Mouse (Mus musculus) embryonic stem cell, embryonic (primary cell): ENCODE data around the gene Cbl.
"Not testable (repeated sequence)": the region's sequence is repeated elsewhere in the genome, so short reads cannot be mapped to it uniquely, and the experiment has no call there.

Experiments used
- CTCF ChIA-PET, 4 experiments: fragments of 300-600 bp in 2 of 4; fragments of 350-600 bp in 2 of 4; sonication (Branson Sonifier 250); formaldehyde crosslinking; loops; one replicate each; lab custom pipeline; 2022; ENCODE audit warnings: inconsistent platforms in 2 of 4; lab: Charles Lee
- POLR2A ChIA-PET, 4 experiments: fragments of 300-600 bp in 2 of 4; fragments of 350-600 bp in 2 of 4; sonication (Branson Sonifier 250); formaldehyde crosslinking; loops; one replicate each; lab custom pipeline; 2022; ENCODE audit warnings: antibody characterized with exemption in 4 of 4, inconsistent platforms in 1 of 4; lab: Charles Lee

Gene Cbl

DNA sequence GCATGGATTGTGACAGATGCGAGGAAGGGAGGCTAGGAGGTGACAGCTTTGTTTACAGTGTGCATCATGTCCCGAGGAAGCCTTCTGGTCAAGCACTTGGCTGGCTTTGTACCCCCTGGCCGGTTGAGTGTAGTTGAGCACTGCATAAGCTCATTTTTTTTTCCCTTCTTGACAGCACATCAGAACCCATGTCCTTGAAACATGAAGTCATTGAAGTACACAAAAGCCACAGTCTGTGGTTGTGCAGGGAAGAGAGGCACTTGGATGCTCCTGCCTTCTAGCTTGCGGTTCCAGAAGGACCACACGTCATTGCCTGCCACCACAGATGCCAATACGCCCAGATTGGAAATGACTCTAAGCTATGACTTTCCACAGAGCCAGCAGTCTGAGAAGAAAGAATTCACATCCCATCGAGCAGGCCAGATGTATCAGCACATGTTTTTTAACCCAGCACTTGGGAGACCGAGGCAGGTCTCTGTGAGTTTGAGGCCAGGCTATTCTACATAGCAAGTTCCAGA, 113.8 kb downstream of the Cbl start:
- CTCF ChIA-PET = interaction anchor here (0.6 to 3.2 kb wide), 27 partner anchors 8 to 527 kb away, joined by 3 to 27 read pairs (median 4); partner anchors contain the start of genes C1qtnf5 (in 1 of the 4), Cbl (in 1 of the 4), Hyou1 (in 1 of the 4) and Nlrx1 (in 1 of the 4)
- POLR2A ChIA-PET = interaction anchor here in 2 of 4 experiments (1.0 to 1.7 kb wide), 9 partner anchors 9 to 334 kb away, joined by 3 to 6 read pairs (median 3); partner anchors contain the start of genes H2afx (in 1 of the 2) and Upk2 (in 1 of the 2)

DNA sequence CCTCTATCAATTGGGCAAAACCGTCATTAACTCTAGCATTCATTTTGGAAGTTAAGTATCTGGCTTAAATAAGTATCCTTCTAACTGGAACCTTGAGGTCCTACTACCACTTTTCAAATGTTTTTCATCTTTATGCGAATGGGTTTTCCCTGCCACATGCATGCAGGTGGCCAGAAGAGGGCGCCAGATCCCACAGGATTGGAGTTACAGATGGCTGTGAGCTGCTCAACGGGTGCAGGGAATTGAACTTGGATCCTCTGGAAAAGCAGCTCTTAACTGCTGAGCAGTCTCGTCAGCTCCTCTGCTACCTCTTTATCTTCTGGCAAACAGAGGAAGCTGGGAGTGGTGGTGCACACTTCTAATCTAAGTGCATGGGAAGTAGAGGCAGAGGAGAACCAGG, 114.8 kb downstream of the Cbl start:
- ChIA-PET CTCF (interaction anchor here (0.6 to 3.2 kb wide), 43 partner anchors 8 to 1601 kb away, joined by 3 to 27 read pairs (median 4); partner anchors contain the start of genes Usp2 (in 2 of the 4), C1qtnf5 (in 1 of the 4), Cbl (in 1 of the 4) and Hyou1 (in 1 of the 4)), POLR2A (interaction anchor here in 3 of 4 experiments (0.7 to 1.7 kb wide), 10 partner anchors 10 to 536 kb away, joined by 3 to 6 read pairs (median 3); partner anchors contain the start of genes H2afx (in 1 of the 3), Upk2 (in 1 of the 3) and Vps11 (in 1 of the 3))

DNA sequence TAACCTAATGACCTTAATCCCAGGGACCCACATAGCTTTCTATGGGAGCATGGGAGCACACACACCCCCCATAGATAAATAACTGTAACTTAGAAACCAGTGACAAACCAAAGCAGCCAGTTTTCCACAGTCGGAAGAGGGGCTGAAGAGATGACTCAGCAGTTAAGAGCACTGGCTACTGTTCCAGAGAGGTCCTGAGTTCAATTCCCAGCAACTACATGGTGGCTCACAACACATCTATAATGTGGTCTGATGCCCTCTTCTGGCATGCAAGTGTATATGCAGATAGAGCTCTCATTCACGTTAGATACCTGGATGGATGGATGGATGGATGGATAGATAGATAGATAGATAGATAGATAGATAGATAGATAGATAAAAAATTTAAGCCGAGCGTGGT, 117.7 kb downstream of the Cbl start:
- ChIA-PET CTCF (interaction anchor here (0.5 to 5.2 kb wide), 60 partner anchors 8 to 886 kb away, joined by 3 to 50 read pairs (median 4); partner anchors contain the start of genes C1qtnf5 (in 3 of the 4), Cbl (in 2 of the 4), Mfrp (in 2 of the 4) and Usp2 (in 2 of the 4)), POLR2A (interaction anchor here (0.6 to 2.4 kb wide), 20 partner anchors 10 to 303 kb away, joined by 3 to 8 read pairs (median 4); partner anchors contain the start of genes Cbl (in 1 of the 4), H2afx (in 1 of the 4), Hyou1 (in 1 of the 4) and Mcam (in 1 of the 4))

GRCm38 (mm10) chr9:44115599-44115998, 118.2 kb downstream of the Cbl start:
- ChIA-PET CTCF (interaction anchor here (0.5 to 5.2 kb wide), 51 partner anchors 8 to 885 kb away, joined by 3 to 50 read pairs (median 4); partner anchors contain the start of genes C1qtnf5 (in 3 of the 4), Cbl (in 2 of the 4), Usp2 (in 2 of the 4) and Hinfp (in 1 of the 4)), POLR2A (interaction anchor here in 3 of 4 experiments (0.6 to 2.4 kb wide), 16 partner anchors 11 to 1223 kb away, joined by 3 to 8 read pairs (median 4); partner anchors contain the start of genes Cbl (in 1 of the 3), H2afx (in 1 of the 3), Hyou1 (in 1 of the 3) and Mcam (in 1 of the 3))

DNA sequence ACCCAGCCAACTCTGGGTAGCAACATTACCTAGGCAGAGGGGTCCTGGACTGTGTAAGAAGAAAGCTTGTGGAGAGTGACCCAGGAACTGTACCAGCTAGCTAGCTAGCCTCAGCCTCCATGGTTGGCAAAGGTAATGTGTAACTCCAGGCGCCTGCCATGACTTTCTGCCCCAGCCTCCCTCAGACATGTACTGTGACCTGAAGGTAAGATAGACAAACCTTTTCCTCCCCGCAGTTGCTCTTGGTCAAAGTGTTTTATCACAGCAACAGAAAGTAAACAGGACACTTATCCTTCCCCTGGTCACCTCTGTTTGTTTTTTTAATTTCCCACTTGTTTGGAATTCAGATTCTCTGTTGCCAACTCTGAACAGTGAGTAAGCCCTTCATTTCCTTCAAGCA, 119.4 kb downstream of the Cbl start:
- POLR2A ChIA-PET = interaction anchor here (0.6 to 2.4 kb wide), 24 partner anchors 10 to 986 kb away, joined by 3 to 11 read pairs (median 4); partner anchors contain the start of genes H2afx (in 3 of the 4), Cbl (in 2 of the 4) and Vps11 (in 1 of the 4)
- CTCF ChIA-PET = interaction anchor here (0.6 to 5.2 kb wide), 12 partner anchors 10 to 130 kb away, joined by 3 to 50 read pairs (median 4); partner anchors contain the start of gene Cbl (in 1 of the 4)

GRCm38 (mm10) chr9:44113105-44113789, 120.6 kb downstream of the Cbl start, which contains the start of the genes Gm49380 and Rnf26:
Gm49380 (minus strand) TSS chr9:44113500.
Rnf26 (minus strand) TSS chr9:44113517.
- CTCF ChIA-PET = interaction anchor here (0.6 to 5.2 kb wide), 6 partner anchors 11 to 340 kb away, joined by 3 to 50 read pairs (median 4); no protein-coding TSS in a partner anchor
- POLR2A ChIA-PET = interaction anchor here in 3 of 4 experiments (0.8 to 2.0 kb wide), 22 partner anchors 9 to 248 kb away, joined by 3 to 11 read pairs (median 4); partner anchors contain the start of genes Cbl (in 2 of the 3), H2afx (in 2 of the 3) and Vps11 (in 2 of the 3)

DNA sequence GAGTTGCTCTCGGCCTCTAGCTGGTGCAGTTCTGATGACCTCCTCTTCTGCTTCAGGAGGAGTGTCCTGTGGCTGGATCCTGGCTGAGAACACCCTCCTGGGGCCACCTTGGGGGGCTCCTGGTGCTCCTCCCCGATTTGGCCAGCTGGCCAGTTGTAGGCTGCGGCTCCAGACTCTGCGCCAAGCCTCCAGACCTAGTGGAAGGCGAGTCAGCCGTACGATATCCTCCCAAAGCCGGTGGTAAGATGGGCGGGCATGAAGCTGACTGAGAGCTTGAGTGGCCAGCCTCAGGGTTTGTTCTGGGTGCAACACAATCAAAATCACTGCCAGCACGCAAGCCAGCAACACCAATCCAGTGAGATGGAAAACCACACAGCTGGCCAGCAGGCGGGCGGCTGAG, 121.9 kb downstream of the Cbl start:
- CTCF ChIA-PET, POLR2A ChIA-PET: not testable (repeated sequence)

GRCm38 (mm10) chr9:44109360-44110095, 124.3 kb downstream of the Cbl start:
- ChIA-PET POLR2A (interaction anchor here in 3 of 4 experiments (0.6 to 3.2 kb wide), 33 partner anchors 8 to 575 kb away, joined by 3 to 10 read pairs (median 3); partner anchors contain the start of genes H2afx (in 2 of the 3), Bcl9l (in 1 of the 3), Cbl (in 1 of the 3) and Trappc4 (in 1 of the 3)), CTCF (interaction anchor here (0.5 to 5.6 kb wide), 68 partner anchors 8 to 512 kb away, joined by 3 to 42 read pairs (median 5); partner anchors contain the start of genes Cbl (in 1 of the 4), Ccdc84 (in 1 of the 4), Hmbs (in 1 of the 4) and Mcam (in 1 of the 4))

DNA sequence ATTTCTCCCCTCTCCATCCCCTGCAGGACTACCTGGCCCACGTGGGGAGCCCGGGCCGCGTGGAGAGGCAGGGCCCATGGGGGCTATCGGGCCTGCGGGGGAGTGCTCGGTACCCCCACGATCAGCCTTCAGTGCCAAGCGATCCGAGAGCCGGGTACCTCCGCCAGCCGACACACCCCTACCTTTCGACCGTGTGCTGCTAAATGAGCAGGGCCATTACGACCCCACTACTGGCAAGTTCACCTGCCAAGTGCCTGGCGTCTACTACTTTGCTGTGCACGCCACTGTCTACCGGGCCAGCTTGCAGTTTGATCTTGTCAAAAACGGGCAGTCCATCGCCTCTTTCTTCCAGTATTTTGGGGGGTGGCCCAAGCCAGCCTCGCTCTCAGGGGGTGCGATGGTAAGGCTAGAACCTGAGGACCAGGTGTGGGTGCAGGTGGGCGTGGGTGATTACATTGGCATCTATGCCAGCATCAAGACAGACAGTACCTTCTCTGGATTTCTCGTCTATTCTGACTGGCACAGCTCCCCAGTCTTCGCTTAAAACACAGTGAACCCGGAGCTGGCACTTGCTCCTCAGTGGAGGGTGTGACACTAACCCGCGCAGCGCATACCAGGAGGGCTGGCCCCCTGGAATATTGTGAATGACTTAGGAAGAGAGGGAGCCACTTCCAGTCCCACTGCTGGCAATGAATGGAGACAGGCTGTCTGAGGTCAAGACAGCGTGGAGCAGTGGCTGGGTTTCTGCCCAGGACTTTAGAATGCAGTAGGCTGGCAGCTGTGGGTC, 125.4 kb downstream of the Cbl start:
- ChIA-PET POLR2A (interaction anchor here in 3 of 4 experiments (0.9 to 3.2 kb wide), 19 partner anchors 8 to 245 kb away, joined by 3 to 10 read pairs (median 3); partner anchors contain the start of genes Cbl (in 1 of the 3) and H2afx (in 1 of the 3)), CTCF (interaction anchor here (0.5 to 5.6 kb wide), 56 partner anchors 8 to 513 kb away, joined by 3 to 42 read pairs (median 5); partner anchors contain the start of genes Cbl (in 1 of the 4), Ccdc84 (in 1 of the 4), Hmbs (in 1 of the 4) and Mcam (in 1 of the 4))

DNA sequence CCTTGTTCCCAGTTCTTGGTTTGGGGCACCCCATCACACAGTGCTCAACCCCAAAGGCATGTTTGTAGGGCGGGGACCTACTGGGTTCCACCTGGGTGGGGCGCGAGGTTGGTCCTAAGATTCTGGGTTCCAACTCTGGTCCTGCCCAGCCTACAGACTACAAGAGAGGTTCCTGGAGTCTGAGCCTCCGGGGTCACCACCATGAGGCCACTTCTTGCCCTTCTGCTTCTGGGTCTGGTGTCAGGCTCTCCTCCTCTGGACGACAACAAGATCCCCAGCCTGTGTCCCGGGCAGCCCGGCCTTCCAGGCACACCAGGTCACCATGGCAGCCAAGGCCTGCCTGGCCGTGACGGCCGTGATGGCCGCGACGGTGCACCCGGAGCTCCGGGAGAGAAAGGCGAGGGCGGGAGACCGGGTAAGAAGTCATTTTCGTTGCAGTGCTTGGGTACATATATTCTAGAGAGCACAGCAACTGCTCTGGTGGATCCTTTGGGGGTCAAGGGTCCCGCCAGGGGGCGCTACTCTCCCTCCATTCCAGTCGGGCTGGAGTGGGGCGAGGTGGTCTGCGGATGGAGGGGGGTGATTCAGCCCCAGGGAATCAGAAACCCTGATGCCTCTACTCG, 126.2 kb downstream of the Cbl start:
- POLR2A ChIA-PET = interaction anchor here in 1 of 4 experiments (0.6 to 3.2 kb wide), 6 partner anchors 10 to 1855 kb away, joined by 3 to 10 read pairs (median 4); partner anchors contain the start of gene H2afx
- CTCF ChIA-PET = interaction anchor here (0.7 to 5.6 kb wide), 13 partner anchors 8 to 313 kb away, joined by 3 to 35 read pairs (median 4); no protein-coding TSS in a partner anchor

- CTCF ChIA-PET = interaction anchor here (0.5 to 5.6 kb wide), 15 partner anchors 9 to 325 kb away, joined by 3 to 27 read pairs (median 4); no protein-coding TSS in a partner anchor
- POLR2A ChIA-PET = interaction anchor here in 2 of 4 experiments (0.6 to 1.6 kb wide), 8 partner anchors 9 to 1856 kb away, joined by 3 to 6 read pairs (median 4); partner anchors contain the start of genes Abcg4 (in 1 of the 2) and H2afx (in 1 of the 2)
These were observed 126.7 kb downstream of the Cbl start, which contains the start of gene C1qtnf5 for GRCm38 (mm10) chr9:44107110-44107509. C1qtnf5 (plus strand) TSS chr9:44107245.

DNA sequence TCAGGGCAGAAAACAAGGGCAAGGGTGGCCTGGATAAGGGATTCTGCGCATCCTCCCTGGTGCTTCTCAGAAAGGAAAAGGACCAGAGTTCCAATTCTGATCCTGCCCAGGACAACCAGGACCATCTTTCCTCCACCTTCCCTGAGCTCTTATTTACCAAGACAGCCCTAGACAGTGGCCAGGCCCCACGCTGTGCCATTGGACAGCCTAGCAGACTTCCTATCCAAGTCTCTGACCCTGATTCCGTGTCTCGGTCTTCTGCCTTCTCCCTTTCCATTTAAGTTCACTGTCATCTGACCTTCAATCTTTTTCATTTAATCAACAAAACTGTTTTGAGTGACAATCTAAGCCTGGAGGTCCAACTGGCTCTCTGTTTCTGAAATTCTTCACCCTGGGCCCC, 127.3 kb downstream of the Cbl start:
- CTCF ChIA-PET = interaction anchor here (0.5 to 5.6 kb wide), 14 partner anchors 9 to 325 kb away, joined by 3 to 27 read pairs (median 4); no protein-coding TSS in a partner anchor
- POLR2A ChIA-PET = interaction anchor here in 3 of 4 experiments (0.6 to 1.4 kb wide), 9 partner anchors 10 to 1856 kb away, joined by 3 to 6 read pairs (median 3); partner anchors contain the start of genes Abcg4 (in 1 of the 3) and H2afx (in 1 of the 3)

- ChIA-PET POLR2A (interaction anchor here in 2 of 4 experiments (0.6 to 1.4 kb wide), 4 partner anchors 10 to 228 kb away, joined by 3 to 4 read pairs (median 3); partner anchors contain the start of gene H2afx (in 1 of the 2)), CTCF (interaction anchor here in 2 of 4 experiments (1.0 to 5.6 kb wide), 6 partner anchors 12 to 30 kb away, joined by 3 to 27 read pairs (median 4); no protein-coding TSS in a partner anchor)
These were observed 127.7 kb downstream of the Cbl start for GRCm38 (mm10) chr9:44106182-44106581.

DNA sequence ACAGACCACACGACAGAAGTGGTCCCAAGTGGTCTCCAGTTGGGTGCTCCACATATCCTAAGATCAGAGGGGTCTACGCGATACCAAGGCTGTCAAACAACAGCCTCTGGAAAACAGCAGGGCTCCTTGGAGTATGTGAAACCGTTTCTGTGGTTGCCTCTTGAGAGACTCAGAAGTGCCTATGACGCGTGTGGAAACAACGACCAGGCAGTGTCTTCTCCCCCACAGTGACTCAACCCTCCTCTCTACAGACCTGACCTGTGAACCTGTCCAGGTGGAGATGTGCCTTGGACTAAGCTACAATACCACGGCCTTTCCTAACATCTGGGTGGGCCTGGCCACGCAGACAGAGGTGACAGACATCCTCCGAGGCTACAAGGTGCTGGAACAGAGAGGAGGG, 128.1 kb downstream of the Cbl start:
- ChIA-PET CTCF (interaction anchor here in 2 of 4 experiments (1.0 to 5.6 kb wide), 4 partner anchors 13 to 29 kb away, joined by 3 to 27 read pairs (median 3); no protein-coding TSS in a partner anchor), POLR2A (interaction anchor here in 2 of 4 experiments (0.5 to 1.4 kb wide), 3 partner anchors 9 to 71 kb away, joined by 3 to 4 read pairs (median 3); no protein-coding TSS in a partner anchor)
